Mouse (Mus musculus) liver, embryonic 15.5 days (tissue): ENCODE measurements around the gene Rnf214. TPM values are rescaled to one million over a fixed set of nuclear protein-coding genes. Genes with fewer than 3 reads are reported as not detected.

Source experiments
- ATAC-seq: fragments of 200-750 bp; cut with Nextera tagmentation; 2 replicates; pipeline ENCODE4 v1.8.0; 2017; ENCODE audit warnings: moderate number of reproducible peaks, mild to moderate bottlenecking, moderate library complexity; ENCODE audit not compliant: insufficient read depth
- H3K27ac ChIP-seq: fragments of 300-500 bp; sonication (generic); replicated peaks from 2 replicates; pipeline ENCODE4 v1.5.1; 2015; ENCODE audit warnings: mild to moderate bottlenecking, inconsistent platforms
- H3K27me3 ChIP-seq: fragments of 300-500 bp; sonication (generic); 2 replicates; pipeline ENCODE4 v1.6.1; 2015; ENCODE audit warnings: mild to moderate bottlenecking, inconsistent platforms
- H3K36me3 ChIP-seq: fragments of 300-500 bp; sonication (generic); replicated peaks from 2 replicates; pipeline ENCODE4 v1.6.1; 2015; ENCODE audit warnings: moderate library complexity, mild to moderate bottlenecking, inconsistent platforms
- H3K4me1 ChIP-seq: fragments of 300-500 bp; sonication (generic); replicated peaks from 2 replicates; pipeline ENCODE4 v1.6.1; 2015; ENCODE audit warnings: inconsistent platforms
- H3K4me2 ChIP-seq: fragments of 300-500 bp; sonication (generic); 2 replicates; pipeline ENCODE4 v1.6.1; 2015; ENCODE audit warnings: moderate library complexity, mild to moderate bottlenecking, inconsistent platforms
- H3K4me3 ChIP-seq: fragments of 300-500 bp; sonication (generic); replicated peaks from 2 replicates; pipeline ENCODE4 v1.5.1; 2015; ENCODE audit warnings: mild to moderate bottlenecking, inconsistent platforms
- H3K9ac ChIP-seq: fragments of 300-500 bp; sonication (generic); 2 replicates; pipeline ENCODE4 v1.6.1; 2015; ENCODE audit warnings: moderate library complexity, mild to moderate bottlenecking, inconsistent platforms
- H3K9me3 ChIP-seq: fragments of 300-500 bp; sonication (generic); replicated peaks from 2 replicates; pipeline ENCODE4 v1.6.1; 2016; ENCODE audit warnings: inconsistent platforms
- WGBS: fragments of 180-500 bp; shearing (Covaris S2); methylation state at CpG from one replicate; pipeline ENCODE4 v1.1.7; 2015; ENCODE audit warnings: mixed read lengths; ENCODE audit not compliant: insufficient replicate concordance; 5-methylcytosine and 5-hydroxymethylcytosine counted together
- polyA plus RNA-seq: library from polyadenylated mRNA; unstranded; fragments of >200 nt; fragmentation: Nextera tagmentation; extraction: Ambion mirVana; gene quantifications from 2 replicates; pipeline ENCODE4 v1.2.1, GENCODE M21; 2015

Gene Rnf214
- polyA plus RNA-seq, 1 experiment from 2014 or later: 15.2 TPM

GRCm38 (mm10) chr9:45932571-45933415 is 26.1 kb upstream of the Rnf214 start:
- H3K27me3 ChIP-seq: peaks cover 19% of the 10 kb centered on the region
- peak overlapping the region; percentile 38; the same call in 1 of the 2 replicates for H3K4me2 ChIP-seq
- ATAC-seq: peak; percentile 37
- no peak overlapping the region for H3K9ac ChIP-seq
- peak overlapping the region; percentile 64 for H3K27ac ChIP-seq
- WGBS: 60% methylated on average over 11 of the region's 11 CpGs
- H3K36me3 ChIP-seq: peaks cover 37% of the 10 kb centered on the region
- no peaks in the 10 kb centered on the region for H3K9me3 ChIP-seq
- no peaks in the 10 kb centered on the region; the same call in 1 of the 2 replicates for H3K4me1 ChIP-seq
- no peak overlapping the region for H3K4me3 ChIP-seq

GRCm38 (mm10) chr9:45931958-45932357 is 25.2 kb upstream of the Rnf214 start:
- H3K9ac ChIP-seq: no peak overlapping the region
- 21% methylated on average over 1 of the region's 1 CpGs for WGBS
- no peak for ATAC-seq

GRCm38 (mm10) chr9:45929285-45929684 is 22.6 kb upstream of the Rnf214 start:
- no peak for ATAC-seq
- Histone ChIP-seq H3K9me3 (no peaks in the 10 kb centered on the region), H3K27ac (no peak overlapping the region), H3K4me3 (no peak overlapping the region), H3K4me2 (no peak overlapping the region), H3K9ac (no peak overlapping the region), H3K4me1 (no peaks in the 10 kb centered on the region; the same call in 1 of the 2 replicates), H3K36me3 (peaks cover 63% of the 10 kb centered on the region), H3K27me3 (no peaks in the 10 kb centered on the region)
- WGBS: 61% methylated on average over 5 of the region's 5 CpGs

More at GRCm38 (mm10) chr9:45931958-45932357, 25.2 kb upstream of the Rnf214 start:
- no peaks in the 10 kb centered on the region; the same call in 1 of the 2 replicates for H3K4me1 ChIP-seq
- no peaks in the 10 kb centered on the region for H3K9me3 ChIP-seq
- peaks cover 19% of the 10 kb centered on the region for H3K27me3 ChIP-seq
- no peak overlapping the region for H3K4me2 ChIP-seq
- 0 out of 2 replicates have a peak overlapping the region, but pooled peaks have one; percentile 64 for H3K27ac ChIP-seq
- H3K36me3 ChIP-seq: peaks cover 45% of the 10 kb centered on the region
- H3K4me3 ChIP-seq: no peak overlapping the region

- no peak for ATAC-seq
- Histone ChIP-seq H3K9ac (no peak overlapping the region), H3K27ac (no peak overlapping the region)
Observed at GRCm38 (mm10) chr9:45919895-45920294, 13.2 kb upstream of the Rnf214 start.

GRCm38 (mm10) chr9:45917041-45917934 is 10.6 kb upstream of the Rnf214 start:
- peaks cover 86% of the 10 kb centered on the region for H3K36me3 ChIP-seq

More at GRCm38 (mm10) chr9:45919895-45920294, 13.2 kb upstream of the Rnf214 start:
- Histone ChIP-seq H3K9me3 (no peaks in the 10 kb centered on the region), H3K36me3 (peaks cover 71% of the 10 kb centered on the region), H3K27me3 (no peaks in the 10 kb centered on the region), H3K4me2 (no peak overlapping the region), H3K4me3 (no peak overlapping the region), H3K4me1 (no peaks in the 10 kb centered on the region)
- WGBS: 83% methylated on average over 1 of the region's 1 CpGs

GRCm38 (mm10) chr9:45915659-45916058 is 8.9 kb upstream of the Rnf214 start:
- Histone ChIP-seq H3K4me2 (no peak overlapping the region), H3K27ac (no peak overlapping the region), H3K9me3 (no peaks in the 10 kb centered on the region), H3K36me3 (peaks cover 89% of the 10 kb centered on the region), H3K9ac (no peak overlapping the region), H3K4me1 (no peaks in the 10 kb centered on the region), H3K4me3 (no peak overlapping the region), H3K27me3 (no peaks in the 10 kb centered on the region)
- WGBS: 68% methylated on average over 2 of the region's 2 CpGs
- ATAC-seq: no peak

More at GRCm38 (mm10) chr9:45917041-45917934, 10.6 kb upstream of the Rnf214 start:
- Histone ChIP-seq H3K9ac (no peak overlapping the region), H3K9me3 (no peaks in the 10 kb centered on the region), H3K4me1 (no peaks in the 10 kb centered on the region), H3K27me3 (no peaks in the 10 kb centered on the region), H3K4me2 (no peak overlapping the region), H3K27ac (no peak overlapping the region), H3K4me3 (no peak overlapping the region)
- no peak for ATAC-seq
- 74% methylated on average over 5 of the region's 5 CpGs for WGBS

- Histone ChIP-seq H3K4me1 (peaks cover 23% of the 10 kb centered on the region), H3K9me3 (no peaks in the 10 kb centered on the region), H3K4me2 (no peak overlapping the region), H3K27ac (no peak overlapping the region), H3K27me3 (no peaks in the 10 kb centered on the region), H3K36me3 (peaks cover 73% of the 10 kb centered on the region), H3K9ac (no peak overlapping the region), H3K4me3 (no peak overlapping the region)
- ATAC-seq: no peak
- WGBS: 46% methylated on average over 1 of the region's 1 CpGs
Observed at GRCm38 (mm10) chr9:45911673-45912072, 5.0 kb upstream of the Rnf214 start.

GRCm38 (mm10) chr9:45910995-45911394 is 4.3 kb upstream of the Rnf214 start:
- H3K4me2 ChIP-seq: no peak overlapping the region
- H3K4me1 ChIP-seq: peaks cover 23% of the 10 kb centered on the region
- H3K27me3 ChIP-seq: no peaks in the 10 kb centered on the region
- no peaks in the 10 kb centered on the region for H3K9me3 ChIP-seq
- ATAC-seq: no peak
- no peak overlapping the region for H3K27ac ChIP-seq
- H3K9ac ChIP-seq: no peak overlapping the region
- no peak overlapping the region for H3K4me3 ChIP-seq
- peaks cover 69% of the 10 kb centered on the region for H3K36me3 ChIP-seq
- 75% methylated on average over 3 of the region's 3 CpGs for WGBS

GRCm38 (mm10) chr9:45907078-45907428 is 342 bp upstream of the Rnf214 start:
- Histone ChIP-seq H3K36me3 (peaks cover 42% of the 10 kb centered on the region), H3K4me2 (peak overlapping the region; percentile 89), H3K27me3 (no peaks in the 10 kb centered on the region), H3K9me3 (no peaks in the 10 kb centered on the region), H3K27ac (peak overlapping the region; percentile 99), H3K4me3 (peak overlapping the region; percentile 88), H3K9ac (peak overlapping the region; percentile 99), H3K4me1 (peaks cover 37% of the 10 kb centered on the region)
- peak; percentile 23 for ATAC-seq
- under 1% methylated on average over 19 of the region's 19 CpGs for WGBS

- Histone ChIP-seq H3K4me1 (peaks cover 37% of the 10 kb centered on the region), H3K27ac (peak overlapping the region; percentile 99), H3K9ac (peak overlapping the region; percentile 99), H3K4me3 (peak overlapping the region; percentile 88), H3K27me3 (no peaks in the 10 kb centered on the region), H3K36me3 (peaks cover 37% of the 10 kb centered on the region), H3K9me3 (no peaks in the 10 kb centered on the region), H3K4me2 (peak overlapping the region; percentile 89)
- ATAC-seq: peak; percentile 13
- under 1% methylated on average over 17 of the region's 27 CpGs for WGBS
Observed at GRCm38 (mm10) chr9:45905811-45906237, 887 bp downstream of the Rnf214 start.

GRCm38 (mm10) chr9:45905196-45905595 is 1.5 kb downstream of the Rnf214 start:
- no peaks in the 10 kb centered on the region for H3K27me3 ChIP-seq
- peaks cover 31% of the 10 kb centered on the region for H3K36me3 ChIP-seq
- peak overlapping the region; percentile 99; the same call in 1 of the 2 replicates for H3K27ac ChIP-seq
- peak overlapping the region; percentile 89 for H3K4me2 ChIP-seq
- H3K4me3 ChIP-seq: peak overlapping the region; percentile 88
- no peaks in the 10 kb centered on the region for H3K9me3 ChIP-seq
- ATAC-seq: no peak
- WGBS: 66% methylated on average over 4 of the region's 4 CpGs
- peaks cover 37% of the 10 kb centered on the region for H3K4me1 ChIP-seq
- no peak overlapping the region for H3K9ac ChIP-seq
